Mouse (Mus musculus) embryonic facial prominence, embryonic 11.5 days (tissue): ENCODE results near the gene Nrxn1. TPM values are rescaled to one million over a fixed set of nuclear protein-coding genes. Genes with fewer than 3 reads are reported as not detected.

Source experiments
- ATAC-seq: fragments of 200-750 bp; cut with Nextera tagmentation; replicated peaks from 2 replicates; pipeline ENCODE4 v1.8.0; 2017; ENCODE audit warnings: low read depth; ENCODE audit not compliant: insufficient number of reproducible peaks, low FRiP score, low TSS enrichment
- DNase-seq: peaks from one replicate; pipeline ENCODE4 v3.0.0-alpha.2; 2015; ENCODE audit warnings: low spot score
- H3K27ac ChIP-seq: fragments of 300-500 bp; sonication (generic); replicated peaks from 2 replicates; pipeline ENCODE4 v1.5.1; 2014; ENCODE audit warnings: mild to moderate bottlenecking, low read depth, low read length, control low read depth
- H3K27me3 ChIP-seq: fragments of 300-500 bp; sonication (generic); 2 replicates; pipeline ENCODE4 v1.6.1; 2014; ENCODE audit warnings: mild to moderate bottlenecking, low read length, moderate library complexity, mixed read lengths; ENCODE audit not compliant: control insufficient read depth, insufficient read depth
- H3K36me3 ChIP-seq: fragments of 300-500 bp; sonication (generic); replicated peaks from 2 replicates; pipeline ENCODE4 v1.6.1; 2014; ENCODE audit warnings: low read depth, mild to moderate bottlenecking, low read length, moderate library complexity, mixed read lengths; ENCODE audit not compliant: control insufficient read depth, insufficient read depth
- H3K4me1 ChIP-seq: fragments of 300-500 bp; sonication (generic); 2 replicates; pipeline ENCODE4 v1.6.1; 2014; ENCODE audit warnings: low read length, mixed read lengths; ENCODE audit not compliant: control insufficient read depth, insufficient read depth
- H3K4me2 ChIP-seq: fragments of 300-500 bp; sonication (generic); 2 replicates; pipeline ENCODE4 v1.6.1; 2014; ENCODE audit warnings: low read depth, mild to moderate bottlenecking, control low read depth, low read length, moderate library complexity
- H3K4me3 ChIP-seq: fragments of 300-500 bp; sonication (generic); 2 replicates; pipeline ENCODE4 v1.5.1; 2014; ENCODE audit warnings: low read depth, low read length, control low read depth
- H3K9ac ChIP-seq: fragments of 300-500 bp; sonication (generic); replicated peaks from 2 replicates; pipeline ENCODE4 v1.6.1; 2014; ENCODE audit warnings: mild to moderate bottlenecking, control low read depth, low read length
- H3K9me3 ChIP-seq: fragments of 300-500 bp; sonication (generic); replicated peaks from 2 replicates; pipeline ENCODE4 v1.6.1; 2016; ENCODE audit warnings: mild to moderate bottlenecking, low read length, inconsistent platforms, mixed read lengths; ENCODE audit not compliant: control insufficient read depth
- WGBS: fragments of 180-500 bp; shearing (Covaris S2); extraction: QIAGEN DNeasy Blood & Tissue Kit; methylation state at CpG from one replicate; pipeline ENCODE4 v1.1.7; 2014; 5-methylcytosine and 5-hydroxymethylcytosine counted together
- polyA plus RNA-seq: library from polyadenylated mRNA; unstranded; fragments of >200 nt; fragmentation: Nextera tagmentation; extraction: Ambion mirVana; gene quantifications from 2 replicates; pipeline ENCODE4 v1.2.1, GENCODE M21; 2014

Nrxn1 gene
- polyA plus RNA-seq, 1 experiment from 2014 or later = 4.6 TPM

DNA sequence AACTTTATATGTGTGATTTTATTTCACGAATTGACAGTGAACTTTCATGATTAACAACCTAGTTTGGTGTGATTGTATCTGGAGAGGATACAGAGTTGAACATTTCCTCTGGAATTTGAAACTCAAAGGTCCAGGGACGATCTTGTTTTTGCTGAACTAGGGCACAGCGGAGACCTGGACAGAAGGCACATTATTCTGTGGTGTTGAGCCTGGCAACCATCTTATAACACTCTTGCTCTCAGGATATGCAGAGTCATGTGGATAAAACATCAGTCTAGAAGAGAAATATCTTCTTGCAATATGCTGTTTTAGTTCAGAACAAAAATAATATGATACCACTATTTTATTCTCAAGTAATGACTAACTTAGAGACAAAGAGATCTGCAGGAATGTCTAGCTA lies 464.9 kb downstream of the Nrxn1 start:
- no peak overlapping the region for H3K27ac ChIP-seq
- H3K27me3 ChIP-seq = no peaks in the 10 kb centered on the region
- H3K9me3 ChIP-seq = no peaks in the 10 kb centered on the region
- ATAC-seq = no peak
- no peak overlapping the region for H3K4me2 ChIP-seq
- no peaks in the 10 kb centered on the region for H3K36me3 ChIP-seq
- H3K4me1 ChIP-seq = no peaks in the 10 kb centered on the region
- no peak overlapping the region for H3K4me3 ChIP-seq
- H3K9ac ChIP-seq = no peak overlapping the region
- DNase-seq = no peak
- 60% methylated on average over 3 of the region's 3 CpGs for WGBS

DNA sequence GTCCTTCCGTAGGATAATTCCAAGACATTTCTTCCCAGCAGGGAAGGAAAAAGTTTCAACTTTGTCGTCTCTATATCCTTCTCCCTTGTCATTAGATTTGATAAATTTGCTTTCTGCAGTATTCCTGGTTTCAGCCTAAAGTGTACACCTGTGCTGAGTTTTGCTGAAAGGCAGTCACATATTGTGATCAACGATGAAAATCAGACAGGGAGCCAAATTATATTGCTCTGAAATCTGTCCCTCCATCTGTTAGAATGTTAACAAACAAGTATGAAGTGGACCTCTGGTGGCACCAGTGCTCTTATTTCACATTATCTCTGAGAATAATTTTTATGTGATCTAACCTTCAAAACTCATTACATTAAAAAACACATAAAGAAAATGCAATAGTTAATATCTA lies 465.5 kb downstream of the Nrxn1 start:
- ATAC-seq (no peak), DNase-seq (no peak)
- Histone ChIP-seq H3K9ac (no peak overlapping the region), H3K4me3 (no peak overlapping the region), H3K36me3 (no peaks in the 10 kb centered on the region), H3K4me1 (no peaks in the 10 kb centered on the region), H3K27me3 (no peaks in the 10 kb centered on the region), H3K4me2 (no peak overlapping the region), H3K9me3 (no peaks in the 10 kb centered on the region), H3K27ac (no peak overlapping the region)
- WGBS = 80% methylated on average over 3 of the region's 3 CpGs

DNA sequence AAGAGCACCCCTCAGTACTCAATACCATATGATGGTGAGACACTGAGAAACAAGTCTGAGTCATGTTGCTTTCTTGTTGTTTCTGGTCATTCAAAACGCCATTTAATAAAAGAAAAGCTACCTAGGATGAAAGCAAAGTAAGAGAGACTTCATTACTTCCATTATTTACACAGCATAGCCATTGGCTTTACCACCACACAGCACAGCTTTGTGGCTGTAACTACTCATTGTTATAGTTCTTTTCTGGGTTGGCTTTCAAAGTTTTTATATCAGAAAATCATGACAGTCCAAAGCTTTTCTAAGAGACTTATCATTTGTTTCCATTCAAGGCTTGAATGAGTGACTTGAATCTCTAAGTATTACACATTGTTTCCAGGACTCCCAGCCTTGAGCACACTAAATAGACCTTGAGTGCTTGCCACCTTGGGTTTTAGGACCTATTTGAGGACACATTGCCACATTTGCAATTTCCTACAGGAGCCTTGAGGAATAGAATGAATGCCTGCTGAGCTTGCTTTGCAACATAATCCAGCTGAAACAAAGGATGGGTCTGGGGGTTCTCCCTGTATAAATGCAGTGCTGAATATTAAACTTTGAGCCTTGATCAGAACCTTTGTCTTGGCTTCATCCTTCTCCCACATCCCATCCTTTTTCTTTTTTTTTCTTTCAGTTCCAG lies 468.1 kb downstream of the Nrxn1 start:
- H3K27ac ChIP-seq = no peak overlapping the region
- no peaks in the 10 kb centered on the region for H3K4me1 ChIP-seq
- WGBS = 37% methylated on average over 1 of the region's 1 CpGs
- H3K9ac ChIP-seq = no peak overlapping the region
- DNase-seq = no peak
- H3K27me3 ChIP-seq = no peaks in the 10 kb centered on the region
- no peak overlapping the region for H3K4me3 ChIP-seq
- ATAC-seq = no peak
- no peaks in the 10 kb centered on the region for H3K36me3 ChIP-seq
- H3K9me3 ChIP-seq = no peaks in the 10 kb centered on the region
- H3K4me2 ChIP-seq = no peak overlapping the region

DNA sequence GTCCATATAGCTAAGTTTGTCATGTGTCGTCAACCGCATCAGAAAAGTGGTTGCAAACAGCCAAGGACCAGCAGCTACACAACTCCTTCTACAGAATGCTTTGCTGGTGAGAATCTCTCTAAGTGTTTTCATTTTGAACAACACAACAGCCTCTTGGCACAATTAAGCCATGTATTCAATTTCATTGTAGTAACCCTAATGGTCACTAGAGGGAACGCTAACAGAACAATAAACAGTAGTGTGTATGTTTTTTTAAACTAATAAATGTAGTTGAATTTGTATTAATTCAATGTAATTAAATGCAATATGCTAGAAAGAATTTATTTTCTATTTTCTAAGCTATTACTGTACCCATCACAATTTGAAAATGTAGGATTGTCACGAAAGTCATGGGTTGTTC lies 471.0 kb downstream of the Nrxn1 start:
- no peak for DNase-seq

DNA sequence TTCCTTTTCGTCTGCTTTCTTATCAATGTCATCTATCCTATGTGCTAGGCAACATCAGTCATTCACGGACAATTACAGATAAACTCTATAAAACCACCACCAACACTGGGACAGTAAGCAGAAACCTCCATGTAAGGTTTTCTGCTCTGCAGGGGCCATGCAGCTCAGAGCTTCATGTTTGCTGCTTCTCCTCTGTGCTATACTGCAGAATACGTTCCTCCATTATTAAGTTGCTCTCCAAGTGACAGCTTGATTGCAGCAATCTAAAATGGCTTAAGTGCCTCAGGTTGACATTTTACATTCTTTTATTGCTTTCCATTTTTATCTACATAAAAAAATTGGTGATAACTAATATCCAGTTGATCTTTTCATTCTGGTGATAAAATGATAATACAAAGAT lies 477.9 kb downstream of the Nrxn1 start:
- no peaks in the 10 kb centered on the region for H3K27me3 ChIP-seq
- no peak overlapping the region for H3K27ac ChIP-seq
- H3K4me3 ChIP-seq = no peak overlapping the region
- no peaks in the 10 kb centered on the region for H3K36me3 ChIP-seq
- WGBS = 83% methylated on average over 3 of the region's 3 CpGs
- no peak overlapping the region for H3K9ac ChIP-seq
- ATAC-seq (no peak), DNase-seq (no peak)
- H3K4me1 ChIP-seq = no peaks in the 10 kb centered on the region
- no peaks in the 10 kb centered on the region for H3K9me3 ChIP-seq
- H3K4me2 ChIP-seq = no peak overlapping the region

More for the DNA sequence above, 471.0 kb downstream of the Nrxn1 start:
- Histone ChIP-seq H3K9me3 (no peaks in the 10 kb centered on the region), H3K4me2 (no peak overlapping the region), H3K36me3 (no peaks in the 10 kb centered on the region), H3K27ac (no peak overlapping the region), H3K4me3 (no peak overlapping the region), H3K27me3 (no peaks in the 10 kb centered on the region), H3K9ac (no peak overlapping the region), H3K4me1 (no peaks in the 10 kb centered on the region)
- ATAC-seq = no peak
- WGBS = 83% methylated on average over 4 of the region's 4 CpGs

DNA sequence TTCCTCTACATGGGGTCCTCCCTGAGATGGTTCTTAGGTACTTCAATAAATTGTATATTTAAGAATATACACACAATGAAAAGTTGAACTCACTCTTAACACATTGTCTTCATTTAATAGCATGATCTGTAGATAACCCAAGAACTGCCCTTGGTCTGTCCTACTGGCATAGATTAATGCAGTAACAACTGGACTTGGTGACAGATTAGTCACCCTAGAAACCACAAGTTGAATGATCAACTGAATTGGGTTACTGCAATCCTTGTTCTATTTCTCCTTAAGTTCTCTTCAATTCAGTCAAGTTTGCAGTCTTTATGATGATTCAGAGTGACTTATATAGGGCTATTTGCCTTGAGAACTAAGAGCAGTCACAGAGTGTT lies 485.5 kb downstream of the Nrxn1 start:
- ATAC-seq (no peak), DNase-seq (no peak)
- H3K27ac ChIP-seq = no peak overlapping the region
- no peak overlapping the region for H3K9ac ChIP-seq
- no peaks in the 10 kb centered on the region for H3K4me1 ChIP-seq
- no peak overlapping the region for H3K4me2 ChIP-seq
- H3K36me3 ChIP-seq = no peaks in the 10 kb centered on the region
- H3K27me3 ChIP-seq = no peaks in the 10 kb centered on the region
- no peak overlapping the region for H3K4me3 ChIP-seq
- no peaks in the 10 kb centered on the region for H3K9me3 ChIP-seq

DNA sequence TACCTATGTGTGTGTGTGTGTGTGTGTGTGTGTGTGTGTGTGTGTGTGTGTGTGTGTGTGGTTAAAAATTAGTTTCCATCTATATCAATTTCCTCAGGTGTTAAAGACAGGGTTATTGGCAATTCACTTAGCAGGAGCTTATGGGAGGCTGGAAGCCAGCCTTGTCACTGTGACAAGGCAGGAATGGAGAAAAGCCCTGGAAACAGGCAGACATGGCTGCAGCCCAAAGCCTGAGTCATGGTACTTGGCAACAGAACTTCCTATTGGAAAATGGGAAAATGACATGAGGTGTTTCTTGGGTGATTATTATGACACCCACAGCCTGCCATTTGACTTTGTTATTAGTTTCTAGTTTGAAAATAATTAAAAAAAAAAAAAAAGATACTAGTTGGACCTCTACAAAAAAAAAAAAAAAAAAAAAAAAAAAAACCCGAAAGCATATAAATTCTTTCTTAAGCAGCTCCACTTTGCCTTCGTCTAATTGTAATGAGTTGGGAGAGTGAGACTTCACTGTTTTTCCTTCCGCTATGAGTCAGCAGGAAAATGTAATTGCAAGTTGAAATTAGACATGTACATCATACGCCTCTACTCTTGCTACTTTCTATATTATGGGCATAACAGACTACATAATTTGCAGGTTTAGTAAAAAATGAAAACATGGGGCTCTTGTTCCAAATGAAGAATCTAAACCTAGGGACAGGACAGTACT lies 486.0 kb downstream of the Nrxn1 start:
- H3K9me3 ChIP-seq = no peaks in the 10 kb centered on the region
- no peak for DNase-seq
- no peaks in the 10 kb centered on the region for H3K27me3 ChIP-seq
- no peak for ATAC-seq
- 79% methylated on average over 4 of the region's 4 CpGs for WGBS
- H3K9ac ChIP-seq = no peak overlapping the region
- H3K4me1 ChIP-seq = no peaks in the 10 kb centered on the region
- H3K27ac ChIP-seq = no peak overlapping the region
- no peaks in the 10 kb centered on the region for H3K36me3 ChIP-seq
- H3K4me2 ChIP-seq = no peak overlapping the region
- no peak overlapping the region for H3K4me3 ChIP-seq

DNA sequence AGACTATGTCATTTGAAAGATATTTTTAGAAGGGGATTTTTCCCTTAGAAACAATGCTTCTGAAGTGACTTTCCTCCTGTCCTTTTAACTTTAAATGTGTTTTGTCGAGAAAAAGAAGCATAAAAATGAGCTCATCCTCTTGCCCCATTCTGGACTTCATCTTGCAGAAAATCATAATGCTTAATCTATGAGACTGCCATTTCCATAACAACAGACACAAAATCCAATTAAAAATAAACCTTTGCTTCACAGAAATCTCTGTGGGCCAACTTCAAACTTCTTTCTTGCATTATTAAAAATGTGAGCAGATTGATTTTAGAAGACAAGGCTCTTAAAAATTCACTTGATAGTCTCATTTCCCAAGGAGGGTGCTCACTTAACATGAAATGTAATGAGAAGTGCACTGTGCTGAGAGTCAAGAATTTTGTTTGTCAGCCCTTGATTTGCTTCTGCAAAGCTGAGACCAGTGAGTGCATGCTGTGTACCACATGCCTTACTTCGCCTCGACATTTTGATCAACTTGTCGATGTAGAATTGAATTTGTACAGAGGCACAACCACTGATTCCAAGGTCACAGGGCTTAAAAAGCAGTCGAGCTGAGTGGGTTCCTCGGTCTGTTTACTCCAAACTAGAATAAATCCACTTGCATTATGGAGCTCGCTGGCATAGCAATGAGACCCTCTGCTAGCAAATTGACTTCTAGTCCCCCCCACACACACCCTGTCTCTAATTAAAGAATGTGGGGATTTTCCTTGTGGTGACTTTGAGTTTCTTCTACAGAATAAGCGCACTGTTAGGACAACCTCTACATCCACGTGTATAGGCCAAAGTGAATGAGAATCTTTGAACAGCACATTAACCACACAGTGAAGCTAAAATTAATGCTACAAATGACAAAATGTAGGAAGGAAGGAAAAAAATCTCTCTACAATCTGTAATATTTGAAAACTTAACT lies 493.0 kb downstream of the Nrxn1 start:
- 82% methylated on average over 9 of the region's 9 CpGs for WGBS
- ATAC-seq (no peak), DNase-seq (no peak)
- H3K4me3 ChIP-seq = no peak overlapping the region
- H3K4me2 ChIP-seq = no peak overlapping the region
- no peaks in the 10 kb centered on the region for H3K27me3 ChIP-seq
- no peaks in the 10 kb centered on the region for H3K9me3 ChIP-seq
- H3K27ac ChIP-seq = no peak overlapping the region
- H3K36me3 ChIP-seq = no peaks in the 10 kb centered on the region
- no peaks in the 10 kb centered on the region for H3K4me1 ChIP-seq
- H3K9ac ChIP-seq = no peak overlapping the region
